Mouse (Mus musculus): ENCODE data around the gene S1pr1.

DNA sequence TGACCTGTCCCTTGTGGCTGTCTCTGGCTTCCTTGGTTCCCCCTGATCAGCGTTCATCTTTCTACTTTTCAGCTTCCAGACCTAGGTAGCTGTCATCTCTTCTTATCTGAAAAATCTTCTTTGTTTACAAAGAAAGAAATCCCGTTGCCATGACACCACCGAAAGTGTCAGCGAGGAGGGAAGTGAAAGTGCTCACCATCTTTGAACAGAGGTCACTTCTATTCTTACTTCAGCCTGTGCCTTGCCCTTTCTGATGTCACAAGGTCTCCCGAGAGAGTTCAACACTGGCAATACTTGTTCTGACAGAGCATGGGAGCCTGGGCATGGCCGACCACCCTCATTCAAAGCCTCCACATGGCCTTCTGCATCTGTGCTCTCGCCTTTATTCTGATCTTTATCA is 14.3 kb upstream of the S1pr1 start:
- TF ChIP-seq FLI1 (IDR thresholded peaks at IDR 0.05; ENCODE audit: low read length): no peak
- TF ChIP-seq GATA1 (IDR thresholded peaks at IDR 0.05; ENCODE audit: borderline replicate concordance, low read length): no peak
